Mouse (Mus musculus) ES-E14 (cell line): ENCODE results near the gene Car11. TPM values are rescaled to one million over a fixed set of nuclear protein-coding genes. Genes with fewer than 3 reads are reported as not detected.

Experiments
- DNase-seq: peaks from one replicate; pipeline ENCODE4 v3.0.0-alpha.2; 2013; ENCODE audit warnings: low read depth, low spot score
- H3K27ac ChIP-seq: 2 replicates; pipeline ENCODE4 v1.5.1; 2012; ENCODE audit warnings: low read depth, mild to moderate bottlenecking, low read length, moderate library complexity, mixed read lengths; ENCODE audit not compliant: poor library complexity, insufficient read depth, severe bottlenecking
- H3K36me3 ChIP-seq: 2 replicates; pipeline ENCODE4 v1.6.1; 2012; ENCODE audit warnings: mild to moderate bottlenecking, low read length, moderate library complexity, mixed read lengths; ENCODE audit not compliant: control insufficient read depth, poor library complexity, insufficient read depth, severe bottlenecking
- H3K4me1 ChIP-seq, 2 experiments: fragments of 150-350 bp in 1 of 2; sonication (generic) in 1 of 2; 2 replicates each; pipeline ENCODE4 v1.6.1; 2012; ENCODE audit warnings: low read length in 2 of 2, mild to moderate bottlenecking in 1 of 2, mixed read lengths in 1 of 2; ENCODE audit not compliant: control insufficient read depth in 2 of 2, insufficient read depth in 2 of 2, poor library complexity in 1 of 2
- H3K4me3 ChIP-seq, 2 experiments: fragments of 150-350 bp in 1 of 2; sonication (generic) in 1 of 2; 2 replicates each; pipeline ENCODE4 v1.5.1; 2012; ENCODE audit warnings: low read length in 2 of 2, low read depth in 1 of 2, mild to moderate bottlenecking in 1 of 2, mixed read lengths in 1 of 2; ENCODE audit not compliant: insufficient read depth in 1 of 2, poor library complexity in 1 of 2, severe bottlenecking in 1 of 2
- H3K9ac ChIP-seq: 2 replicates; pipeline ENCODE4 v1.6.1; 2012; ENCODE audit warnings: low read depth, mild to moderate bottlenecking, low read length, mixed read lengths; ENCODE audit not compliant: poor library complexity, insufficient read depth, severe bottlenecking
- H3K9me3 ChIP-seq: fragments of 150-350 bp; sonication (generic); 2 replicates; pipeline ENCODE4 v1.6.1; 2012; ENCODE audit warnings: low read depth, mild to moderate bottlenecking, low read length; ENCODE audit not compliant: control insufficient read depth, insufficient read depth
- CHD2 ChIP-seq: IDR thresholded peaks from 2 replicates; pipeline ENCODE4 v1.6.1; 2014; ENCODE audit warnings: mild to moderate bottlenecking, low read depth, low read length, inconsistent platforms
- HCFC1 ChIP-seq: IDR thresholded peaks from 2 replicates; pipeline ENCODE4 v1.6.1; 2012; ENCODE audit warnings: low read length, inconsistent platforms, borderline replicate concordance; ENCODE audit not compliant: insufficient read depth
- MAFK ChIP-seq: IDR thresholded peaks from 2 replicates; pipeline ENCODE4 v1.6.1; 2014; ENCODE audit warnings: mild to moderate bottlenecking, low read depth, low read length, inconsistent platforms; ENCODE audit not compliant: insufficient read depth
- ZC3H11A ChIP-seq: IDR thresholded peaks from 2 replicates; pipeline ENCODE4 v1.6.1; 2012; ENCODE audit warnings: low read depth, mild to moderate bottlenecking, inconsistent platforms, low read length, borderline replicate concordance
- ZNF384 ChIP-seq: IDR thresholded peaks from 2 replicates; pipeline ENCODE4 v1.6.1; 2012; ENCODE audit warnings: low read depth, low read length, inconsistent platforms
- in situ Hi-C, 2 experiments: fragments of 600-800 bp; cut with MboI; formaldehyde crosslinking; loops; one replicate each; pipeline ENCODE4 v1.15.1; 2025; ENCODE audit warnings: low sequenced_read_pairs in 2 of 2, inconsistent platforms in 1 of 2; ENCODE audit not compliant: unreplicated experiment in 2 of 2
- total RNA-seq: library from RNA; depleted of rRNA; stranded (reverse); fragments of 300-350 nt; gene quantifications from 2 replicates; pipeline ENCODE4 v1.2.3, GENCODE M21; 2012; rRNA removed

Gene Car11
- total RNA-seq, 1 experiment = 4.4 TPM

DNA sequence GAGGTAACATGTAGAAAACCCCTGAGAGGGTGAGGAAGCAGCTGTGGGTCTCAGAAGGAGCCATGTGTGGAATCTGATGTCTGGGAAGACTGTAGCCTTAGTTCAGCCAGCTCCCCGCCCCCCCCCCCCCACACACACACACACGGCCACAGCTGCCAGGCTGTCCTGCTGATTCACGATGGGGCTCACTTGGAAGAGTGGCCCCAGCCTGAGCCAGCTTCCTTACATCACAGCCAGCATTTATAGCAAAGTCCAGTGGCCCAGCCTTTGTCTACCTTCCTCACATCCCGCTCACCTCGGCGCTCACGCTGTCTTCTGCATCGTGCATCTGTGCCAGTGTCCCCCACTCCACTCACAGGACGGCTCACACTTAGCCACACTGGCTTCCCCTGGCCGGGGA, 49.8 kb downstream of the Car11 start:
- peak overlapping the region; percentile 17 for H3K9ac ChIP-seq
- in situ Hi-C loops = loop anchor here (10.0 to 25.0 kb wide), 2 partner anchors 175 to 188 kb away; partner anchors contain the start of genes Ccdc114 (in 1 of the 2) and Emp3 (in 1 of the 2)
- H3K27ac ChIP-seq = peak overlapping the region; percentile 4; the same call in 1 of the 2 replicates
- TF ChIP-seq HCFC1 (no peak), ZNF384 (no peak), CHD2 (no peak), ZC3H11A (no peak), MAFK (no peak)
- no peak for DNase-seq
- H3K36me3 ChIP-seq = no peaks in the 10 kb centered on the region
- peaks cover 2 to 16% of the 10 kb centered on the region in 2 experiments; a peak in 2 of 4 replicates for H3K4me1 ChIP-seq
- H3K4me3 ChIP-seq = peak overlapping the region in 1 of 2 experiments; percentile 53; a peak in 2 of 4 replicates
- no peaks in the 10 kb centered on the region for H3K9me3 ChIP-seq

DNA sequence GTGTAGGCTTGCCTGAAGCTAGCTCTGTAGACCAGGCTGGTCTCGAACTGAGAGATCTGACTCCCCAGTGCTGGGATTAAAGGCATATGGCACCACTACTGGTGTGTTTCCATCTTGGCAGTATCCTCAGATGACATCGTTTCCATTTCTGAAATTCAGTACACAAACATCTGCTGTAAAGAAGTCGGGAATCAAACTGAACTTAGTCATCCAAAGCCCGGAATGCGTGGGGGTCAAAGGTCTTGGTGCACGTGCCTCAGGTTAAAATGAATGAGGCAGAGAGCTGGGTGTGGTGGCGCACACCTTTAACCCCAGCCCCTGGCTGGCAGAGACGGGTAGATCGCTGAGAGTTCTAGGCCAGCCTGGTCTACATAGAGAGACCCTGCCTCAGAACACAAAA, 50.5 kb downstream of the Car11 start:
- TF ChIP-seq ZNF384 (no peak), CHD2 (no peak), MAFK (no peak), HCFC1 (no peak), ZC3H11A (no peak)
- H3K9ac ChIP-seq = no peak overlapping the region
- peaks cover 2 to 16% of the 10 kb centered on the region in 2 experiments; a peak in 2 of 4 replicates for H3K4me1 ChIP-seq
- in situ Hi-C loops = no loop called here
- H3K27ac ChIP-seq = no peak overlapping the region
- no peaks in the 10 kb centered on the region for H3K9me3 ChIP-seq
- DNase-seq = no peak
- no peaks in the 10 kb centered on the region for H3K36me3 ChIP-seq
- no peak overlapping the region for H3K4me3 ChIP-seq

Other genes with a start within 250 kb of the Car11 start
- gene Ftl1, start 240.0 kb upstream of the Car11 start, total RNA-seq = 398 and 408 TPM in 2 replicates
- 388 and 591 TPM in 2 replicates for gene Bax, start 232.9 kb upstream of the Car11 start, total RNA-seq
- 2.6 TPM in 2 replicates for gene Tulp2, start 218.0 kb upstream of the Car11 start, total RNA-seq
- 0.71 TPM in 1 of 2 replicates, not detected in the other for gene Gm45808, start 213.0 kb upstream of the Car11 start, total RNA-seq
- 3.6 and 5.3 TPM in 2 replicates for gene Dhdh, start 211.0 kb upstream of the Car11 start, total RNA-seq
- gene Nucb1, start 189.4 kb upstream of the Car11 start, total RNA-seq = 131 and 178 TPM in 2 replicates
- gene Ppp1r15a, start 173.6 kb upstream of the Car11 start, total RNA-seq = 31.4 and 37.9 TPM in 2 replicates
- 17.8 and 20.2 TPM in 2 replicates for gene Plekha4, start 173.5 kb upstream of the Car11 start, total RNA-seq
- 32.5 and 33.0 TPM in 2 replicates for gene Hsd17b14, start 144.9 kb upstream of the Car11 start, total RNA-seq
- gene Bcat2, start 129.7 kb upstream of the Car11 start, total RNA-seq = 60.3 and 87.7 TPM in 2 replicates
- 0.67 and 1.1 TPM in 2 replicates for gene Fgf21, start 84.4 kb upstream of the Car11 start, total RNA-seq
- 0.49 and 2.5 TPM in 2 replicates for gene Fut1, start 82.6 kb upstream of the Car11 start, total RNA-seq
- 0.31 and 0.63 TPM in 2 replicates for gene Izumo1, start 78.0 kb upstream of the Car11 start, total RNA-seq
- 5.3 and 8.6 TPM in 2 replicates for gene Rasip1, start 72.4 kb upstream of the Car11 start, total RNA-seq
- 0.71 and 0.74 TPM in 2 replicates for gene Mamstr, start 59.9 kb upstream of the Car11 start, total RNA-seq
- 0.27 and 0.37 TPM in 2 replicates for gene Fut2, start 33.4 kb upstream of the Car11 start, total RNA-seq
- gene Ntn5, start 15.8 kb upstream of the Car11 start, total RNA-seq = 0.54 and 0.74 TPM in 2 replicates
- 4.5 and 7.6 TPM in 2 replicates for gene Sec1, start 5.4 kb upstream of the Car11 start, total RNA-seq
- gene Dbp, start 5.2 kb downstream of the Car11 start, total RNA-seq = 10.0 and 10.6 TPM in 2 replicates
- 3,487 and 5,312 TPM in 2 replicates for gene Rpl18, start 15.6 kb downstream of the Car11 start, total RNA-seq
- gene Sphk2, start 18.2 kb downstream of the Car11 start, total RNA-seq = 18.7 and 21.5 TPM in 2 replicates
- gene Fam83e, start 21.4 kb downstream of the Car11 start, total RNA-seq = 6.1 and 6.6 TPM in 2 replicates
- gene Spaca4, start 26.0 kb downstream of the Car11 start, total RNA-seq = 0.76 and 1.7 TPM in 2 replicates
- gene Lmtk3, start 83.9 kb downstream of the Car11 start, total RNA-seq = 7.2 and 9.5 TPM in 2 replicates
- 1.6 and 2.1 TPM in 2 replicates for gene Sult2b1, start 84.8 kb downstream of the Car11 start, total RNA-seq
- gene Cyth2, start 114.7 kb downstream of the Car11 start, total RNA-seq = 96.2 and 113 TPM in 2 replicates
- 1.6 and 2.6 TPM in 2 replicates for gene Kcnj14, start 124.9 kb downstream of the Car11 start, total RNA-seq
- 93.4 and 107 TPM in 2 replicates for gene Grwd1, start 131.1 kb downstream of the Car11 start, total RNA-seq
- 73.2 and 87.2 TPM in 2 replicates for gene Kdelr1, start 172.9 kb downstream of the Car11 start, total RNA-seq
- gene Grin2d, start 178.5 kb downstream of the Car11 start, total RNA-seq = 0.67 and 0.90 TPM in 2 replicates
- gene Syngr4, start 196.9 kb downstream of the Car11 start, total RNA-seq = 0.74 TPM in 1 of 2 replicates, not detected in the other
- 26.0 and 34.8 TPM in 2 replicates for gene Tmem143, start 197.1 kb downstream of the Car11 start, total RNA-seq
- gene Emp3, start 221.6 kb downstream of the Car11 start, total RNA-seq = 43.8 and 56.5 TPM in 2 replicates
- gene Ccdc114, start 224.2 kb downstream of the Car11 start, total RNA-seq = 7.7 and 12.5 TPM in 2 replicates